Mouse (Mus musculus): Measurements from ENCODE around the gene Fbp2.

DNA sequence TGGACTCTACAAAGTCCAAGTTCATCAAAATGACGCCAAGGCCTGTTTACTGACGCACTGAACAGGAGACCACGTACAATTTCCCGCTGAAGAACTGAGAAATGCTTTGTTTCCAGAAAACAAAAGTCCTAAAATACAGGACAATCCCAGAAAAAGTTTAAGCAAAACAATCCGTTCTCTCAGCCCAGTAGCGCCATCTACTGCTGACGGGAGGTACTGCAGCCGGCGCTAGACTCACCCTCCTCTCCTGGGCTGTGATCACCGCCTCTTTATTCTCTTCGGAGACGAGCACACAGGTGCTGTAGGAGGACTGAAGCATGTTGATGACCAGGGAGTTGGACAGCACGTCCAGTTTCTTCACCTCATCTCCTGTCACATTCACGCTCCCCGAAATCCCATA lies 3.6 kb downstream of the Fbp2 start:
- TF ChIP-seq CTCF (IDR thresholded peaks at IDR 0.05; ENCODE audit: low read depth, low read length) (peak; percentile 97), POLR2A (IDR thresholded peaks at IDR 0.05; ENCODE audit: extremely low read depth, insufficient read depth, low read length) (no peak)

All from liver, adult 2 months (tissue).